Mouse (Mus musculus) neural tube, postnatal 0 days (tissue): ENCODE measurements around the gene Havcr2. TPM values are rescaled to one million over a fixed set of nuclear protein-coding genes. Genes with fewer than 3 reads are reported as not detected.

Experiments
- polyA plus RNA-seq: library from polyadenylated mRNA; unstranded; fragments of >200 nt; fragmentation: Nextera tagmentation; extraction: Ambion mirVana; gene quantifications from 2 replicates; pipeline ENCODE4 v1.2.1, GENCODE M21; 2015

Gene Havcr2
- 0.14 and 0.21 TPM in 2 replicates for polyA plus RNA-seq

GRCm38 (mm10) chr11:46454453-46455045 is at the start of gene Havcr2:
TSS of gene Havcr2 (plus strand) at chr11:46454935.

GRCm38 (mm10) chr11:46436760-46437458 is 17.8 kb upstream of the Havcr2 start, which contains the start of gene Med7:
TSS of gene Med7 (plus strand) at chr11:46436925.

DNA sequence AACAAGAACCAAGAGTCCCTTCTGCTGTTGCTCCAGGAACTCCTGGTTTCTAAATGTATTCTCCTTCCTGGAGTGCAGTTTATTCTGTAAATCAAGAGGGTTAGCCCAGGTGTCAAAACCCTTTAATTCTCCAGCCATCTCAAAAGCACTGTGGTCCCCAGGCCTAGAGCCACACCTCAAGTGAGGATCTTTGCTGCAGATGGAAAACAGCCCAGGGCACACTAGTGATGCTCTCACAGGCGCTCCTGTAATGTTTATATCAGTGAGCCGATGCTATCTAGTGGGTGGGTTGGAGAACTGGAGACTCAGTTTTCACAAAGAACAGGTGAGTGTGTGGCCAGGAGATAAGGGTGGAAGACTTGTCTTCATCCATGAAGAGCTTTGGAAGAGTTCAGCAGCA is 69.2 kb downstream of the Havcr2 start, which contains the start of gene Gm12169:
TSS of gene Gm12169 (plus strand) at position 301 of the 400 bp plus-strand sequence.

Other genes with a start within 250 kb of the Havcr2 start
- gene Fndc9, start 219.4 kb upstream of the Havcr2 start, polyA plus RNA-seq = 2.4 and 3.2 TPM in 2 replicates
- gene Cyfip2, start 142.1 kb upstream of the Havcr2 start, polyA plus RNA-seq = 75.0 and 85.3 TPM in 2 replicates
- not detected in 2 replicates for gene Itk, start 65.4 kb upstream of the Havcr2 start, polyA plus RNA-seq
- gene Fam71b, start 58.4 kb upstream of the Havcr2 start, polyA plus RNA-seq = not detected in 2 replicates
- 53.4 and 61.0 TPM in 2 replicates for gene Med7, start 18.0 kb upstream of the Havcr2 start, polyA plus RNA-seq
- gene Gm12169, start 69.3 kb downstream of the Havcr2 start, polyA plus RNA-seq = not detected in 2 replicates
- 0.12 TPM in 1 of 2 replicates, not detected in the other for gene BC053393, start 116.6 kb downstream of the Havcr2 start, polyA plus RNA-seq
- not detected in 2 replicates for gene Dppa1, start 174.3 kb downstream of the Havcr2 start, polyA plus RNA-seq